7 mouse cellular contexts compared by ENCODE assay signal in genomic region chr9:95510693-95511404, GRCm38 (mm10). TPM values are rescaled to one million over a fixed set of nuclear protein-coding genes. Genes with fewer than 3 reads are reported as not detected.
DNase-seq lines count a peak whose midpoint lies in the region; ATAC-seq and TF ChIP-seq lines count a peak whose summit lies in the region.

No protein-coding gene starts in this region.

- no peak for TF ChIP-seq POLR2A in bone marrow, adult 2 months (IDR thresholded peaks at IDR 0.05; ENCODE audit: borderline replicate concordance, control insufficient read depth, low read depth, low read length)

- no peak for ATAC-seq in lung, postnatal 0 days
- 0 out of 2 replicates have a peak, but pooled peaks have one; percentile 2 for ATAC-seq in forebrain, embryonic 16.5 days
- no peak for ATAC-seq in liver, postnatal 0 days
- ATAC-seq in monocyte, adult 5-6 weeks (replicated peaks; ENCODE audit: insufficient number of reproducible peaks, low FRiP score, low TSS enrichment, poor library complexity, severe bottlenecking): no peak

- intact Hi-C loops in left cerebral cortex, postnatal 25 days (cut with DNase I): loop anchor here (2.0 to 5.0 kb wide), 2 partner anchors 346 to 444 kb away; partner anchors contain the start of genes Atr and Xrn1

- H3K36me3 ChIP-seq in lung, postnatal 0 days (ENCODE audit: insufficient read depth, low read length): no peaks in the 10 kb centered on the region
- no peaks in the 10 kb centered on the region for H3K36me3 ChIP-seq in forebrain, embryonic 16.5 days (ENCODE audit: control insufficient read depth, insufficient read depth)
- H3K36me3 ChIP-seq in liver, postnatal 0 days (replicated peaks; ENCODE audit: insufficient read depth, low read length): no peaks in the 10 kb centered on the region; the same call in 1 of the 2 replicates

- no peaks in the 10 kb centered on the region for H3K9me3 ChIP-seq in lung, postnatal 0 days (ENCODE audit: low read length)
- no peaks in the 10 kb centered on the region for H3K9me3 ChIP-seq in forebrain, embryonic 16.5 days (ENCODE audit: control insufficient read depth, low read length)
- no peaks in the 10 kb centered on the region for H3K9me3 ChIP-seq in liver, postnatal 0 days (ENCODE audit: low read length)

- H3K9ac ChIP-seq in lung, postnatal 0 days (replicated peaks; ENCODE audit: low read depth): peak overlapping the region; percentile 93
- peak overlapping the region; percentile 94 for H3K9ac ChIP-seq in forebrain, embryonic 16.5 days (replicated peaks; ENCODE audit: low read depth, low read length)
- peak overlapping the region; percentile 99 for H3K9ac ChIP-seq in liver, postnatal 0 days (replicated peaks)

- H3K4me3 ChIP-seq in lung, postnatal 0 days (ENCODE audit: low read depth, low read length): peak overlapping the region; percentile 99
- peak overlapping the region; percentile 96 for H3K4me3 ChIP-seq in bone marrow, adult 2 months (replicated peaks; ENCODE audit: control insufficient read depth, low read depth, low read length)
- peak overlapping the region; percentile 99 for H3K4me3 ChIP-seq in forebrain, embryonic 16.5 days (replicated peaks; ENCODE audit: low read length)
- H3K4me3 ChIP-seq in liver, postnatal 0 days (ENCODE audit: low read depth, low read length): peak overlapping the region; percentile 100

- no peaks in the 10 kb centered on the region for H3K27me3 ChIP-seq in lung, postnatal 0 days (replicated peaks; ENCODE audit: insufficient read depth, low read length)
- H3K27me3 ChIP-seq in forebrain, embryonic 16.5 days (replicated peaks; ENCODE audit: control insufficient read depth, insufficient read depth, low read length): no peaks in the 10 kb centered on the region
- H3K27me3 ChIP-seq in liver, postnatal 0 days (ENCODE audit: insufficient read depth, low read length): no peaks in the 10 kb centered on the region

- peak overlapping the region; percentile 85 for H3K4me2 ChIP-seq in lung, postnatal 0 days (replicated peaks; ENCODE audit: low read depth, low read length)
- peak overlapping the region; percentile 100 for H3K4me2 ChIP-seq in forebrain, embryonic 16.5 days (ENCODE audit: low read length)
- H3K4me2 ChIP-seq in liver, postnatal 0 days (ENCODE audit: low read depth, low read length): peak overlapping the region; percentile 96

- peaks cover 7% of the 10 kb centered on the region; the same call in 1 of the 2 replicates for H3K4me1 ChIP-seq in lung, postnatal 0 days (ENCODE audit: insufficient read depth, low read depth, low read length)
- H3K4me1 ChIP-seq in bone marrow, adult 2 months (ENCODE audit: control insufficient read depth, insufficient read depth, low read length): peaks cover 1% of the 10 kb centered on the region; the same call in 1 of the 2 replicates
- H3K4me1 ChIP-seq in forebrain, embryonic 16.5 days (replicated peaks; ENCODE audit: control insufficient read depth, insufficient read depth, low read length): peaks cover 16% of the 10 kb centered on the region
- H3K4me1 ChIP-seq in liver, postnatal 0 days (ENCODE audit: insufficient read depth): peaks cover 14% of the 10 kb centered on the region

- no peak for DNase-seq in lung, postnatal 0 days (ENCODE audit: low spot score)
- DNase-seq in lung, postnatal 14 days: no peak
- peak; percentile 33 for DNase-seq in liver, postnatal 0 days
- DNase-seq in left cerebral cortex, postnatal 25 days (ENCODE audit: low spot score in 2 of 2): no peak

- TF ChIP-seq CTCF in lung, postnatal 0 days (IDR thresholded peaks at IDR 0.05): no peak
- TF ChIP-seq CTCF in bone marrow, adult 2 months (IDR thresholded peaks at IDR 0.05; ENCODE audit: control insufficient read depth, insufficient read depth, low read length): no peak
- TF ChIP-seq CTCF in liver, postnatal 0 days (IDR thresholded peaks at IDR 0.05; ENCODE audit: low read depth): no peak

- H3K27ac ChIP-seq in lung, postnatal 0 days (ENCODE audit: low read length): peak overlapping the region; percentile 92; the same call in 1 of the 2 replicates
- 0 out of 2 replicates have a peak overlapping the region, but pooled peaks have one; percentile 0 for H3K27ac ChIP-seq in bone marrow, adult 2 months (ENCODE audit: control insufficient read depth, insufficient read depth, low read depth, low read length, poor library complexity)
- H3K27ac ChIP-seq in forebrain, embryonic 16.5 days (ENCODE audit: low read length): no peak overlapping the region
- H3K27ac ChIP-seq in liver, postnatal 0 days (ENCODE audit: low read depth): peak overlapping the region; percentile 95

- no peak for TF ChIP-seq EP300 in lung, postnatal 0 days (IDR thresholded peaks at IDR 0.05)
- no peak for TF ChIP-seq EP300 in liver, postnatal 0 days (IDR thresholded peaks at IDR 0.05; ENCODE audit: low read depth)

- WGBS in lung, postnatal 0 days: 3% methylated on average over 21 of the region's 21 CpGs
- 4% methylated on average over 21 of the region's 21 CpGs for WGBS in bone marrow, adult 2 months
- 10% methylated on average over 21 of the region's 21 CpGs for WGBS in forebrain, embryonic 16.5 days
- 3% methylated on average over 21 of the region's 21 CpGs for WGBS in liver, postnatal 0 days (ENCODE audit: insufficient replicate concordance)

RNA-seq across cellular contexts. Expression of gene U2surp, which starts 0.9 kb away (rescaled TPM):
- polyA plus RNA-seq in lung, postnatal 0 days (2015; fragmentation: Nextera tagmentation; extraction: Ambion mirVana): 73.2 and 84.4 TPM in 2 replicates
- 63.8 and 79.3 TPM in 2 replicates for polyA plus RNA-seq in bone marrow, adult 2 months (2011; ENCODE audit: insufficient read depth, insufficient read length, low replicate concordance, missing spikeins)
- polyA plus RNA-seq in forebrain, embryonic 16.5 days (2015; fragmentation: Nextera tagmentation; extraction: Ambion mirVana): 132 and 152 TPM in 2 replicates
- 56.5 and 60.9 TPM in 2 replicates for polyA plus RNA-seq in liver, postnatal 0 days (2015; fragmentation: Nextera tagmentation; extraction: Ambion mirVana)
- 105 to 140 TPM (median 116 TPM) in 3 replicates for total RNA-seq in monocyte, adult 5-6 weeks (2017)
- total RNA-seq in left cerebral cortex, postnatal 25 days (2021): 10 to 100 TPM; 62.7 to 64.3 TPM

RNA-seq across cellular contexts. Expression of gene Paqr9, which starts 48.6 kb away (rescaled TPM):
- 0.11 and 0.16 TPM in 2 replicates for polyA plus RNA-seq in lung, postnatal 0 days (2015; fragmentation: Nextera tagmentation; extraction: Ambion mirVana)
- polyA plus RNA-seq in bone marrow, adult 2 months (2011; ENCODE audit: insufficient read depth, insufficient read length, low replicate concordance, missing spikeins): 17.0 and 17.9 TPM in 2 replicates
- polyA plus RNA-seq in forebrain, embryonic 16.5 days (2015; fragmentation: Nextera tagmentation; extraction: Ambion mirVana): 3.0 and 4.0 TPM in 2 replicates
- 63.6 and 68.7 TPM in 2 replicates for polyA plus RNA-seq in liver, postnatal 0 days (2015; fragmentation: Nextera tagmentation; extraction: Ambion mirVana)
- 0.57 to 1.4 TPM in 2 of 3 replicates, not detected in the other for total RNA-seq in monocyte, adult 5-6 weeks (2017)
- 10 to 100 TPM; 39.1 to 40.7 TPM for total RNA-seq in left cerebral cortex, postnatal 25 days (2021)
